Mouse (Mus musculus) testis, adult 2 months (tissue): Measurements from ENCODE around the gene Arpc3. TPM values are rescaled to one million over a fixed set of nuclear protein-coding genes. Genes with fewer than 3 reads are reported as not detected.
"Not testable (repeated sequence)": the region's sequence is repeated elsewhere in the genome, so short reads cannot be mapped to it uniquely, and the experiment has no call there.

Experiments
- H3K27ac ChIP-seq: fragments of 200-500 bp; 2 replicates; pipeline ENCODE4 v1.5.1; 2012; ENCODE audit warnings: low read depth, low read length; ENCODE audit not compliant: control insufficient read depth, insufficient read depth
- H3K27me3 ChIP-seq: fragments of 200-500 bp; 2 replicates; pipeline ENCODE4 v1.6.1; 2012; ENCODE audit warnings: mild to moderate bottlenecking, low read length, moderate library complexity; ENCODE audit not compliant: control insufficient read depth, insufficient read depth
- H3K36me3 ChIP-seq: fragments of 200-500 bp; 2 replicates; pipeline ENCODE4 v1.6.1; 2012; ENCODE audit warnings: mild to moderate bottlenecking, low read length; ENCODE audit not compliant: control insufficient read depth, insufficient read depth
- H3K4me1 ChIP-seq: fragments of 200-500 bp; 2 replicates; pipeline ENCODE4 v1.6.1; 2012; ENCODE audit warnings: low read length; ENCODE audit not compliant: control insufficient read depth, insufficient read depth
- H3K4me3 ChIP-seq: fragments of 200-500 bp; 2 replicates; pipeline ENCODE4 v1.5.1; 2012; ENCODE audit warnings: low read depth, mild to moderate bottlenecking, low read length, moderate library complexity, mixed read lengths; ENCODE audit not compliant: control insufficient read depth
- CTCF ChIP-seq: fragments of 200-500 bp; IDR thresholded peaks from 2 replicates; pipeline ENCODE4 v1.5.1; 2012; ENCODE audit warnings: low read depth, mild to moderate bottlenecking, inconsistent platforms, low read length, moderate library complexity; ENCODE audit not compliant: control insufficient read depth, insufficient read depth, insufficient replicate concordance
- POLR2A ChIP-seq: fragments of 200-500 bp; IDR thresholded peaks from 2 replicates; pipeline ENCODE4 v1.6.1; 2012; ENCODE audit warnings: low read depth, mild to moderate bottlenecking, inconsistent platforms, low read length, moderate library complexity; ENCODE audit not compliant: control insufficient read depth
- polyA plus RNA-seq: library from polyadenylated mRNA; depleted of rRNA; stranded (reverse); fragments of >200 nt; gene quantifications from 2 replicates; pipeline ENCODE4 v1.2.3, GENCODE M21; 2012

Arpc3 gene
- polyA plus RNA-seq, 1 experiment, result 35.0 TPM

DNA sequence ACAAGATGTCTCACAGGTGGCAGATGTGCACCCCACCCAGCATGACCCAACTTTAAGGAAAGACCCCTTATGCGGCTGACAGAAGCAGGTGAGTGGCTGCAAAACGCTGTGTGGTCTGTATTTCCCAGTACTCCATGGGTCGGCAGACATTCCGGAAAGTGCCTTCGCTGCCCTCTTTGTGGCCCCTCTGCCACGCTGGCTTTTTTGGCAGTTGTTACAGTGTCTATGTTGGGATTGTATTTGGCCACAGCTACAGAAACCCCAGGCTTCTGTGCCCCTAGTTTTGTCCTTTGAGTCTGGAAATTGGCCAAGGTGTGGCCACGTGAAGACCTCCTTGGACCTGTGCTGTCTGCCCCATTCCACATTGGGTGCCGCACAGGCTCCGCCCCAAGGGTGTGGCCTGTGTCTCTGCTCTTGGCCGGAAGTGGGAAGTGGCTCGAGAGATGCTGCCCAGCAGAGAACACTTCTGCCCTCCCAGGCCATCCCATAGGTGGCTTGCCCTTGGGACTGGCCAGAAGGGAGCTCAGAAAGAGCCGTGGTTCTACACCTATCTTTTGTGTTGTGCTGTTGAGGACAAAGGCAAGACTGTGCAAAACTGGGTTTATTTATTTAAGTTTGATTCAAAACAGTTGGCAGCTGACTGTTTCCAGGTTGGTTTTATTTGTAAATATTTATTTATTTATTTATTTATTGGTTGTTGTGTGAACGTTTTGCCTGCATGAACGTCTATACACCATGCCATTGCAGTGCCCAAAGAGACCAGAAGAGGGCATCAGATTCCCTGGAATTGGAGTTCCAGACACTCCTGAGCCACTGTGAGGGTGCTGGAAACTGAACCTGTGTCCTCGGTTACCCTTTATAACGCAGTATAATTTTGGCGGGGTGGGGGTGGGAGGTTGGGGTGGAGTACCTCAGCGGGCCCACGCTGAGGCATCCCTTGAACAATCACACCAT is 18.3 kb downstream of the Arpc3 start:
- TF ChIP-seq POLR2A (no peak), CTCF (peak; percentile 47; the same call in 1 of the 2 replicates)
- Histone ChIP-seq H3K4me1 (peaks cover 13% of the 10 kb centered on the region), H3K4me3 (no peak overlapping the region; the same call in 1 of the 2 replicates), H3K27ac (no peak overlapping the region), H3K36me3 (no peaks in the 10 kb centered on the region), H3K27me3 (no peaks in the 10 kb centered on the region)

DNA sequence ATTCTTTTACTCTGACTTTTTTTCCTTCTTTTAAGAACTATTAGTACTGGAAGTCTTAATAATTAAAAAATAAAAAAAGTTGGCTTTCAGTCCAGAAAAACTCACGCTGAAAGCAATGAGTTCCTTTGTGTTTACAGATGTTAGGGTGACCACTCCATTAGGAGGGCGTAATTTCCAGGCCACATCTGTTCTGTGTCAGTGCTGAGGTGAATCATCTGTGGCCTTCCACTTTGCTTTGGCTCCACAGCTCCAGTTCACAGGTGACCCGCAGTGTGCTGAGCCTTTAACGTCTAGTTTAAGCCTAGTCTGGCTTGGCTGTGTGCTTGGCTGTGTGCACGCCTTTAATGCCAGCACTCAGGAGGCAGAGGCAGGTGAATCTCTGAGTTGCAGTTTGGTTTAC is 20.2 kb downstream of the Arpc3 start:
- Histone ChIP-seq H3K27ac (no peak overlapping the region), H3K4me3 (no peak overlapping the region), H3K27me3 (no peaks in the 10 kb centered on the region), H3K36me3 (no peaks in the 10 kb centered on the region), H3K4me1 (peaks cover 13% of the 10 kb centered on the region)
- TF ChIP-seq CTCF, result no peak
- TF ChIP-seq POLR2A, result no peak

DNA sequence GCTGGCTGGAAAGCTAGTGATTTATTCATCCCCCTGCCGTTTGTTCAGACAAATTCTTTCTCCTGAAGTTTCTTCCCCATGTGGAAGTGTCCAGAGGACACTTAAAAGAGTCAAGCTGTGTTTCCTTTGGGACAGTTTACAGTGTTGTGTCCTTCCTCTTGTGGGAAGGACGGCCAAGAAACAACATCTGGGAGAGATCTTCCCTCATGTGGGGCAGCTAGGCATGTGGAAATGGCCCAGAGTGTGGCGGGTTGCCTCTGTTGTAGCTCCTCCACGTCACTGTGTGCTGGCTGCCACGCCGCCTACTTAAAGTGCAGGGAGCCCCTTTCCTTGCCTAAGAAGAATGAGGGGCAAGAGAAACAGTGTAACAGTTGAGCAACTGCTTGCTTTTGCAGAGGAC is 21.1 kb downstream of the Arpc3 start:
- peaks cover 13% of the 10 kb centered on the region for H3K4me1 ChIP-seq
- no peaks in the 10 kb centered on the region for H3K36me3 ChIP-seq
- H3K27ac ChIP-seq, result no peak overlapping the region
- no peak overlapping the region for H3K4me3 ChIP-seq
- H3K27me3 ChIP-seq, result no peaks in the 10 kb centered on the region
- no peak for TF ChIP-seq CTCF
- no peak for TF ChIP-seq POLR2A

DNA sequence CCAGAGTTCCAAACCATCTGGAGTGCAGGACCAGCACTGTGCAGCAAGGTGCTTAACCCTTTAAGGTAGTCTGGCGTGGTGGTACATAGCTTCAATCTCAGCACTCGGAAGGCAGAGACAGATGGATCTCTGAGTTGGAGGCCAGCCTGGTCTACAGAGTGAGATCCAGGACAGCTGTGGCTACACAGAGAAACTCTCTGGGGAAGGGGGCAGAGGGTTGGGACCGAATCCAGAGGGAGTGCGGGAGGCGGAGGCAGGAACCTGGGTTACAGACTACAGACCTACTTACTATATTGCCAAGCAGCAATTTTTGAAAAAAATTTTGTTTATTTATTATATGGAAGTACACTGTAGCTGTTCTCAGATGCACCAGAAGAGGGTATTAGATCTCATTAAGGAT is 22.7 kb downstream of the Arpc3 start:
- Histone ChIP-seq H3K4me1 (peaks cover 13% of the 10 kb centered on the region), H3K27me3 (no peaks in the 10 kb centered on the region), H3K27ac (no peak overlapping the region), H3K36me3 (no peaks in the 10 kb centered on the region), H3K4me3 (no peak overlapping the region)
- TF ChIP-seq CTCF, result no peak
- no peak for TF ChIP-seq POLR2A

DNA sequence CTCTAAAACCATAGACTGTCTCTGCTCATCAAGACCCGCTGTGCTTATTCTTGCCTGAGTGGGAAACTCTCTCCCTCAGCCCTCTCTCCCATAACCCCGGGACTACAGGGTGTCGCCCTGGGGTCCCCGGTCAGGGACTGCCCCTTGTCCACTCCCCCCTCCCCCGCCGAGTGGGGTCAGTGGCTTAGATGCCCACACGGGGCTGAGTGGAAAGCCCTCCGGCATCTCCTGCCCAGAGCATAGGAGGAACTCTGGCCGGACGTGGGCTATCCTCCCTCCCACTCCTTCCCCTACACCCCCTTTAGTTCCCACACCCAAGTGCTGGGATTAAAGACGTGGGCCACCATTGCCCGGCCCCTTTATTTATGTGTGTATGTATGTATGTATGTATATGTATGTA is 23.8 kb downstream of the Arpc3 start:
- Histone ChIP-seq H3K27ac (no peak overlapping the region), H3K36me3 (no peaks in the 10 kb centered on the region), H3K27me3 (no peaks in the 10 kb centered on the region), H3K4me3 (no peak overlapping the region), H3K4me1 (peaks cover 7% of the 10 kb centered on the region)
- TF ChIP-seq CTCF, result no peak
- TF ChIP-seq POLR2A, result no peak

DNA sequence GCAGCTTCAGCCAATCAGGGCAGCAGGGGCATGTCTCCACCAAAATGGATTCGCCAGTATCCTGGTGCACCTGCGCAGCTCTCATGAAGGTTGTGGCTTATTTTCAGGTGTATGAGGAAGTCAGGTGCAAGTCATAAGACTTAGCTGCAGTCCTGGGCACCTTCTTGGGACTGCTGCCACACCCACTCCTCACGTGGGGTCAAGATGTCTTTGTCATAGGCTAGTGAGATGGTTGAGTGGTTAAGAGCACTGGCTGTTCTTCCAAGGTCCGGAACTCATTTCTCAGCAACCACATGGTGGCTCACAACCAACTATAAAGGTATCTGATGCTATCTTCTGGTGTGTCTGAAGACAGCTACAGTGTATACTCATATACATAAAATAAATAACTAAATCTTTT is 29.0 kb downstream of the Arpc3 start:
- H3K36me3 ChIP-seq, H3K27me3 ChIP-seq, H3K4me3 ChIP-seq, H3K27ac ChIP-seq: not testable (repeated sequence)
- H3K4me1 ChIP-seq, result peaks cover 12% of the 10 kb centered on the region

DNA sequence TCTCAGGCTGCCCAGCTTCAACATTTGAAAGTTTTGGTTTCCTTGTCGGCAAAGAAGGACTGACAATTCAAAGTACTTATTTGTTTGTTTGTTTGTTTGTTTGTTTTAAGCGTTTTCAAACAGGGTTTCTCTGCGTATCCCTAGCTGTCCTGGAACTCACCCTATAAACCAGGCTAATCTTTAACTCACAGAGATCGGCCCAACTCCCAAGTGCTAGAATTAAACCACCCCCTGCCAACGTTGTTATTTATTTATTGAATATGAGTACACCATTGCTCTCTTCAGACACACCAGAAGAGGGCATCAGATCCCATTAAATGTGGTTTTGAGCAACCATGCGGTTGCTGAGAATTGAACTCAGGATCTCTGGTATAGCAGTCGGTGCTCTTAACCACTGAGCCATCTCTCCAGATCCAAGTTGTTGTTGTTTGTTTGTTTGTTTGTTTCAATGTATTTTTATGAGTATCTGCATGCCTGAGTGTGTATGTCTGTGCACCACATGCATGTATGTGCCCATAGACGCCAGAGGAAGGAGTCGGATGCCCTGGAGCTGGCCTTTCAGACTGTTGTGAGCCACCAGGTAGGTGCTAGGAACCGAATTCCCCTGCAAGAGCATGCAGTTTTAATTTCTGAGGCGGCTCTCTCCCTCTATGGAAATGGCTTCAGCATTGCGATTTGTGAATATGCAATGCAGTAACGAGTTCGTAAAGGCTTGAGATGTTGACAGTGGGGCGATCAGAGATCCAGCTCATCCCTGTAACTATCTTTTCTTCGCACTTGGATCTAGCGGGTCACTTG is 29.8 kb downstream of the Arpc3 start, which contains the start of gene Anapc7:
Gene Anapc7, plus strand, starts transcription at position 423 of the 798 bp plus-strand sequence.
- Histone ChIP-seq H3K36me3 (no peaks in the 10 kb centered on the region), H3K4me1 (peaks cover 12% of the 10 kb centered on the region), H3K4me3 (peak within 1 kb of the TSS; percentile 85), H3K27me3 (no peaks in the 10 kb centered on the region), H3K27ac (peak within 1 kb of the TSS; percentile 66)
- no peak for TF ChIP-seq POLR2A
- TF ChIP-seq CTCF, result no peak
